Mouse (Mus musculus): ENCODE results near the gene Myh14.

DNA sequence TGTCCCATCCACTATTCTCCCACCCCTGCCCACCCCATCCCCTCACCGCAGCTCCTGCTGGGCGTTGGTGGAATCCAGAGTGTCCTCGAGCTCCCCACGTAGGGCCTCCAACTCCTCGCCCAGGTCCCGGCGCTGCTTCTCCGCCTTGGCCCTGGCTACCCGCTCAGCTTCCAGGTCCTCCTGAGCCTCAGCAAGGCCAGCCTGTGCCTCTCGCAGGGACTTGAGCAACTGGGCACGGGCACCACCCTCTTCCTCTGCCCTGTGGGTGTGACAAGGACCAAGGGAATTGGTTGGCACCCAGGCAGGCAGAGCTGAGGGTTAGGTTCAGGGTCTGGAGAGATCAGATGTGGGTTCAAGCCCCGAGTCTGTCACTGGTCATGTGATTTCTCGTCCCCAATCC, 43.7 kb downstream of the Myh14 start:
- TF ChIP-seq CHD2 (IDR thresholded peaks at IDR 0.05; ENCODE audit: low read depth, low read length) (no peak), ZNF384 (IDR thresholded peaks at IDR 0.05; ENCODE audit: low read depth, low read length) (no peak), MAFK (IDR thresholded peaks at IDR 0.05; ENCODE audit: insufficient read depth, low read depth, low read length) (no peak), ZC3H11A (IDR thresholded peaks at IDR 0.05; ENCODE audit: borderline replicate concordance, low read depth, low read length) (no peak)
